Mouse (Mus musculus) A20 (cell line): Measurements from ENCODE around the gene Gm45261.

Experiments
- DNase-seq: peaks from one replicate; pipeline ENCODE4 v3.0.0-alpha.2; 2011; ENCODE audit warnings: low read depth, low spot score

Gm45261 gene

DNA sequence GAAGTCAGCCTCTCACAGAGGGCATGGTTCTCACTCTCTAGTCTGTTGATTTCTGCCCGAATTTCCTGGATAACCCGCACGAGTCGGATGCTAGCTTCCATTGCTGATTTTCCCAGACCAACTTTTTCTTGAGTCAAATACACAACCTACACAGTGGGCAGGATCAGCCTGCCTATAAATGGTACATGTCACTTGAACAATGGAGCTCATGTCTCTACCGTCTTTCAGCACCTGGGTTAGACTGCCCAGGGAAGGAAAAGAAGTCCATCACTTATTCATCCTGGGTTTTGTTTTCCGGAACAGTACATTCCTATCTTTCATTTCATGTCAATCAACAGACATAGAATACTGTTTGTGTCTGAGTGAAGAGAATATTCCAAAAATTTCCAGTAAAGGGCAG is at the start of gene Gm45261:
Gene Gm45261, minus strand, starts transcription at position 101 of the 400 bp plus-strand sequence.
- DNase-seq, result no peak

DNA sequence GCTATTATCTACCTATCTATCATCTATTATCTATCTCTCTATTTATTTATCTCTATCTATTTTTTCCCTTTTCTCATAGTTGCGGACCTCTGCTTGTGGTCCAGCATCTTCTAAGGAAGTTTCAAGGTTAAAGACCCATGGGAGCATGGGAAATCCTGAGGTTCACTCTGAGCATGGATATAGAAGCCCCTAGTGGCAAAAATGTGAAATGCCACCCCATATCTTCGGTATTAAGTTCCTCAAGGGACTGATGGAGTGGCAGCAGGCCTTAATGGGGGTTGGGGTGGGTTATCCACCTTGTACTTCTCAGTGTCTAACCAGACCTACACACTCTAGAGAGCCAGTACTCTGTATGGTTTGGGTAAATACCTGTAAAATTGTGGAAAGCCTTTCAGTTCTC is 43.5 kb upstream of the Gm45261 start:
- DNase-seq, result peak; percentile 30

DNA sequence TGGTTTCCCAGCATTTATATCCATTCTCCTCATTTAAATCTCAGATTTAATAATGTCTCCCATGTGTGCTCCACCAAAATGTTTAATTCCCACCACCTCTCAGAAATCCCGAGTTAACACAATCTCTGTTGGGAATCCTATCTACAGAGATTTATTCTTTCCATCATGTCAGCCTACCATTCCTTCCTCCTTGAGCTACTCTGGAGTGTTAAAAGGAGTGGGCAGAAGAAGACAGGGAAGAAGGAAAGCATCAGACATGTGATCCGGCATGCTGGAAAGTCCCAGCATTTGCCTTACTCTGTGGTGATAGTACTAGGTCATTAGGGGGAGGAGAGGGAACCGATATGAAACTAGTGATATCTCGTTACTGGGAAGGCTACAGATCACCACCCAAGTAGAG is 42.8 kb upstream of the Gm45261 start:
- DNase-seq, result no peak

GRCm38 (mm10) chr1:80502456-80503165 is 41.4 kb upstream of the Gm45261 start:
- no peak for DNase-seq

GRCm38 (mm10) chr1:80499264-80499663 is 38.0 kb upstream of the Gm45261 start:
- no peak for DNase-seq

GRCm38 (mm10) chr1:80496360-80496759 is 35.1 kb upstream of the Gm45261 start:
- DNase-seq, result peak; percentile 13

DNA sequence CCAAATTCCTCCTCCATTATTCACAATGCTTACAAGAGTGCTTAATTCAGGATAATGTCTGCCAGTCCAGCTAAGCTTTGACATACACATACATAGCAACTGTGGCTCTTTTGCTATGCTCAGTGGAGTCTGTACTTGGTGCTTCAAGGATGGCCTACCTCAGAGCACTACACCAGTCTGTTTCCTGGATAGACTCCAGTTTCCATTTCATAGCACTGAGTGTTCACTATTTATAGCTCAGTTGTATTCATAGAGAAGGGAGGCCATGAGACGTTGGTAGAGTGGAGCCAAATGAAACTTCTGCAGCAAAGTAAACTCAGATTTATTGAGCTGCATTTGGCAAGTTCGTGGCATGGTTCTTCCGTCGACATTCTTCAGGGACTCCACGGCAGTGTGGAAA is 22.2 kb upstream of the Gm45261 start:
- DNase-seq, result no peak

DNA sequence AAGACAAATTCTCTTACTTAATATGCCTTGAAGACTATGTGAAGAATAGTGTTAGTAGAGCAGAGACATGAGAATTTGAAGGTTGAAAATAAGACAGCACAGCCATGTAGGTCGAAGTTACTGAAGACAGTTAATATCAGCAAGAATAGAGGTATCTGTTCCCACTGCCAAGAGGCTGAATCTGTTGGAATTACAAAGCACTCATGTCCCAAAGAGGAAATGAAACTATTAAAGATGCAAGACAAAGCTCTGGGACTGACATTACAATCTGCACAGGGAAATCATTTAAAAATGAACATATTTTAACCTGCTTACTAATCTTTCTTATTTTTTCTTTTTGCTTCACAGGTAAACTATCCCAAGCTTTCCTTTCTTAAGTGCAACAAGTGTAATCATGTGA is 13.7 kb upstream of the Gm45261 start:
- peak; percentile 24 for DNase-seq

DNA sequence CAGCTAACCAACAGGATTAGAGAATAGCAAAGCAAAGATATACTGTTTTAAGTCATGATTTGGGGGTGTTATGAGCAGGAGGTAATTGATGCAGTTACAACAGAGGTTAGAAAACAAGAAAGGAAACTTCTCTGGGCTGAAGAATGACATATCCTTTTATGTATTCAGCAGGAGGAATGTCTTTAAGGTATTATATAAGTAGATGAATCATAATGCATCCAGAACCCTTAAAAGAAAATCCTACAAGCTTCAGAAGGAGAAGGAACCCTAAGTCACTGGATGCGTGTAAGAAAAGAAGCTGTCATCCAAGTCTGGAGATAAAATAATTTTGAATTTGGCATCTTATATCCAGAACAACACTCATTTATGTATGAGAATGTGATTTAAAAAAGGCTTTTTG is 11.1 kb upstream of the Gm45261 start:
- DNase-seq, result no peak

GRCm38 (mm10) chr1:80459923-80460322 is 1.3 kb downstream of the Gm45261 start:
- no peak for DNase-seq

DNA sequence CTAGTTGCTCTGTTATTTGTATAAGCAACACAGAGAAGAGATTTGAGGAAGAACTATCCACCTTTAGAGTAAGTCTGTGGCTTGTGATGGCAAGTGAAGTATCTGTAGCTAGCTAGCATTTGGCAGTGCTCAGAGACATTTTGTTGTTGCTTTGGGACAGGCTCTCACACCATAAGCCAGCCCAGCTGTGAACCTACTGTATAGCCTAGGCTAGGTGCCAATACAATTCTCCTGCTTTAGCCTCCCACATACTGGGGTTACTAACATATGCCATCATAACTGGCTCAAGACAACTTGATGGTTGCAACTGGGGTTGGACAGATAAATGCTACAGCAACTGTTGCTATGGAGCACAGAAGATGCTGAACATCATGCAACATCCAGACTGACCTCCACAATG is 1.8 kb downstream of the Gm45261 start:
- DNase-seq, result no peak

DNA sequence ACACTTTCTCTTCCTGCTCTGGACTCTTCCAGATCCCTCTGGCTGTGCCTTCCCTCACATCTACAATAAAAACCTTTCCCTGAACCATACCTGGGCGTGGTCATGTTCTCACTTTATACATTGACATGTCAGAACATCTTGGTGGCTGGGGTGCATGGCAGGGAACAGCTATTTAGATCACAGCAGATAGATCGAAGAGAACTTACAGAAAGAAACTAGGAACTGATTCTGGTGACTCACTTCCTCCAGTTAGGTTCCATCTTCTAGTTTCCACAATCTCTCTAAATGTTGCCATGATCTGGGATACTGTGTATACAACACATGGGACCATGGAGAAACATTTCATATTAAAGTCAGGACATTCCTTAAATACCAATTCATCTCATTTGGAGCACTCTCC is 7.3 kb downstream of the Gm45261 start:
- peak; percentile 14 for DNase-seq

DNA sequence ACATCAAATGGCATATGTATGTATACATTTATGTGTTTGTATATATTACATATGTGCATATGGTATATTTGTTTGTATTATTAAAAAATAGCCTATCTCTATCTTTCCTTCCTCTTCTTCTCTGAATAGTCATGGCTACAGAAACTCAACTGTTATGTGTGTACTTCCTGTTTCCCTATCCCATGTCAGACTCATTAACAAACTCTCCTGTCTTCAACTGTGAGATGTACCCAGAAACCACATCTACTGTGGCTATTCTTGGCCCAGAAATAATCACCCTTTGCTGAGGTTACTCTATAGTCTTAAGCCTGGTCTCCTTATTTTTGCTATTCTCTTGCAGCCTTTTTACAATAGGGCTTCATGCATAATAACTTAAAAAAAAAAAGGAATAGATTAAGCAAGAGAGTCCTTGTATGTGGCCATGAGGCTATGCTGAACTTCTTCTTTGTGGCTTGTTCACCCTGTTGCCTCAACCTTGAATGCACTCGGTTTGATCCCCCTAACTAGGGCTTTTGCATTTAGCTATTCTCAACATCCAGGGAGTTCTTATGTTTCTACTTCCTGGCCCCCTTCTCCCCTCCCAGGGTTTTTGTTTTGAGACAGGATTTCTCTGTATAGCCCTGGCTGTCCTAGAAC is 9.2 kb downstream of the Gm45261 start:
- peak; percentile 50 for DNase-seq

DNA sequence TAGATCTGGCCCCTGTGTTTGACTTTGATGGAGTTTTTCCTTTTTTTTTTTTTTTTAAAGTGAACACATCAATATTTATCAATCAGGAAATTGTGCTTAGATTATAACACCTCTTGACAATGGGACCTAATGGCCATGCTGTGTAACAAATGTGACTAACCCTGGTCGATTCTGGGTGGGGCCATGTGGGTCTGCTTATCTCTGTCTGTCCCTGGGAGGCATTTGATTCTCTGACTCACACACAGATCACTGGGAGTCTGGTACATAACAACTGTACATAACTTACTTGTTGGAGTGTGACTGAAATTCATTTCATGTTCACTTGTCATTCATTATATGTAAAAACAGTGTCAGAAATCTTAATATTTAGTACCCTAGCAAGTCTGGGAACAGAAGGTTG is 13.7 kb downstream of the Gm45261 start:
- DNase-seq, result no peak

DNA sequence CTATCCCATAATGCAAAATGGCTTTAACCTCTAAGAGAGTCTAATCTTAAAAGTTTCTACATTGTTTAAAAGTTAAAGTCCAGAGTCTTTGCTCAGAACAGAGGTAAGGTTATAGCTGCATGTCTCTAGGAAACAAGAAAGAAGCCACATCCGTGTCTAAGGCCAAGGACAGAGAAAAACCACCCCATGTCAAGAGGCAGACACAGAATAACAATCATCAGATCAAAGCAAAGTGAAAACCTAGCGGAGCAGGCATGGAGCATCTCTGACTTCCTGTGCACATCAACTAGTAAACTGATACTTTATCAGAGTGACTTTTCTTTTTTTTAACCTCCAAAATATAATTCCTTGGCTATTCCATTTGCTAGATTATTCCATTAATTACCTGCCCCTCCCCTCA is 20.3 kb downstream of the Gm45261 start:
- DNase-seq, result no peak

- no peak for DNase-seq
These were observed 22.7 kb downstream of the Gm45261 start for GRCm38 (mm10) chr1:80438506-80438905.

GRCm38 (mm10) chr1:80427946-80428345 is 33.3 kb downstream of the Gm45261 start:
- DNase-seq, result no peak

DNA sequence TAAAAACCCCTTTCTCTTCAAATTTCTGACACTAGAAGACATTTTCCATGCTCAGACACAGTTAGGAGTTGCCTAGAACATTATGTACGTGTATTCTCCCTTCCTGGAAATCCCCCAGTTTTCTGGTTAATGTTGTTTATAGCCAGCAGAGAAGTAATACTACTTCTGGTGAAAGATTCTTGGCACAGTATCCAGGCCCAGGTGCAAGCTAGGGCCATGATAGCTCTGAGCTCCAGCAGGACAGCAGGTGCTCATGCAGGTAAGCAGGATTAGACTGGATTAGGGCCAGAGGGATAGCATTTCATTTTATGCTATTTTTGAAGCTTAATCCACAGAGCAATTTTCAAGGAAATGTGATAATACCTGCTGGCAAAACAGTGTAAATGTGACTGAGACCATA is 33.8 kb downstream of the Gm45261 start:
- no peak for DNase-seq

DNA sequence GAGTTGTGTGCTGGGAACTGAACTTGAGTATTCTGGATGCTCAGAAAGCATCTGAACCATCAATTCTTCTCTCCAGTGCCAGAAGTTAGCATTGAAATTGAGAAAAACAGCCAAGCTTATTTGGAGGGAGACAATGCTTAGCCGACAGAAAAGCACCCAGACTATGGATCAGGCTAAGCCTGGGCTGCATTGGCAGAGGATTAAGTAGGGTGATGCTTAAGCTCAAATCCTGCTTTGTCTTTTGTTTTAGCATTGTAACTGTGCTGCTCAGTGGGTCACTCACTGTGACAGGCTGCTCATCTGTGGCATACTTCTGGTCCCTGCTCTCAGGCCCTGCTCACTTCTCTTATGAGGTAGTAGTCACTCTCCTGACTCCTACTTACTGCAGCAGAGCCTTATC is 36.6 kb downstream of the Gm45261 start:
- no peak for DNase-seq

GRCm38 (mm10) chr1:80418321-80419045 is 42.8 kb downstream of the Gm45261 start:
- peak; percentile 69 for DNase-seq

- peak; percentile 82 for DNase-seq
These were observed 44.9 kb downstream of the Gm45261 start for GRCm38 (mm10) chr1:80416329-80416728.

GRCm38 (mm10) chr1:80412521-80412920 is 48.7 kb downstream of the Gm45261 start:
- no peak for DNase-seq
